Mouse (Mus musculus) embryonic facial prominence, embryonic 15.5 days (tissue): ENCODE data around the gene Kcna2. TPM values are rescaled to one million over a fixed set of nuclear protein-coding genes. Genes with fewer than 3 reads are reported as not detected.

Experiments
- ATAC-seq: fragments of 200-750 bp; cut with Nextera tagmentation; 2 replicates; pipeline ENCODE4 v1.8.0; 2017; ENCODE audit warnings: low read depth, moderate TSS enrichment; ENCODE audit not compliant: insufficient number of reproducible peaks, low FRiP score, low TSS enrichment
- H3K27ac ChIP-seq: fragments of 300-500 bp; sonication (generic); replicated peaks from 2 replicates; pipeline ENCODE4 v1.5.1; 2015; ENCODE audit warnings: mild to moderate bottlenecking, inconsistent platforms
- H3K27me3 ChIP-seq: fragments of 300-500 bp; sonication (generic); 2 replicates; pipeline ENCODE4 v1.6.1; 2015; ENCODE audit warnings: inconsistent platforms
- H3K36me3 ChIP-seq: fragments of 300-500 bp; sonication (generic); 2 replicates; pipeline ENCODE4 v1.6.1; 2015; ENCODE audit warnings: mild to moderate bottlenecking, inconsistent platforms
- H3K4me1 ChIP-seq: fragments of 300-500 bp; sonication (generic); 2 replicates; pipeline ENCODE4 v1.6.1; 2015; ENCODE audit warnings: inconsistent platforms
- H3K4me2 ChIP-seq: fragments of 300-500 bp; sonication (generic); replicated peaks from 2 replicates; pipeline ENCODE4 v1.6.1; 2015; ENCODE audit warnings: mild to moderate bottlenecking, inconsistent platforms
- H3K4me3 ChIP-seq: fragments of 300-500 bp; sonication (generic); replicated peaks from 2 replicates; pipeline ENCODE4 v1.5.1; 2015; ENCODE audit warnings: mild to moderate bottlenecking, inconsistent platforms
- H3K9ac ChIP-seq: fragments of 300-500 bp; sonication (generic); 2 replicates; pipeline ENCODE4 v1.6.1; 2015; ENCODE audit warnings: inconsistent platforms
- H3K9me3 ChIP-seq: fragments of 300-500 bp; sonication (generic); replicated peaks from 2 replicates; pipeline ENCODE4 v1.6.1; 2016; ENCODE audit warnings: inconsistent platforms
- WGBS: fragments of 180-500 bp; shearing (Covaris S2); methylation state at CpG from one replicate; pipeline ENCODE4 v1.1.7; 2015; 5-methylcytosine and 5-hydroxymethylcytosine counted together
- polyA plus RNA-seq: library from polyadenylated mRNA; unstranded; fragments of >200 nt; fragmentation: Nextera tagmentation; extraction: Ambion mirVana; gene quantifications from 2 replicates; pipeline ENCODE4 v1.2.1, GENCODE M21; 2015

The Kcna2 gene
- polyA plus RNA-seq, 1 experiment from 2014 or later, result 0.35 TPM

DNA sequence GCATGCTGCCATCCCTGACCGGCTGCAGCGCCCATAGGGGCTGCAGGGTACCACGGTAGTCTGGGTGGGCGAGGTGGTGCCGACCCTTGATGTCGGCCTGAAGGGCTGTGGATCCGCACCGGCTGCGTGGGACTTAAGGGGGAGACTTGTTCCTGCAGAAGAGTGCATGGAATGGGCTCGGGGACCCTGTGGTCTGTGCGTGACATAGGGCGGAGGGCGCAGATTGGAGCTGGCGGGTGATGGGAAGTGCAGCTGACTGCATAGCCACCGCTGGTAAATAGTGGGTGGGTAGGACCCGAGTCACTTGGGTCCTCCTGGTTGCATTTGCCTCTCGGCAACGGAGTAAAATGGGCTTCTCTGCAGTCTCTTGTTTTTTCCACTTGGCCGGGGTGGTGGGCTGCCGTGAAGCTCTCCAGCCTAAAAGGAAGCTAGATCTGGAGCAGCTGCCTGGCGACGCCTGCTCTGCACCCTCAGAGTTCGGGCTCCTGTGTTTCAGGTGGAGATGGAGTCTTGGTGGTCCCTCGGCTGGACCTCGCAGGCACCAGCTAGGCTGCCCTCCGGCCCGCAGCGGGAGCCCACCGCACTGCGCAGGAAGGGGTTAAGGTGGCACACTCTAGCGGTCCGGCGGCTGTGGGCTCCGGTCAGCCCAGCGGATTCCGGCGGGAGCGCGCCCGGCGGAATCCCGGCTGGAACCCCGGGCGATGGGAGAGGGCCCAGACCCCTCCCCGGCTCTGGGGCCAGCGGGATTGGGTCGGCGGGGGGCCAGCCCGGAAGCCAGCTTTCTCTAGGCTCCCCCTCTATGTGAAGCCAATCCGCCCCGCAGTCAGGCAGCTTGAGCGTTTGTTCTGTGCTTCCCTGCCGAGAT is 1.1 kb downstream of the Kcna2 start:
- ATAC-seq, result 0 out of 2 replicates have a peak, but pooled peaks have one; percentile 48
- peaks cover 17% of the 10 kb centered on the region for H3K4me1 ChIP-seq

DNA sequence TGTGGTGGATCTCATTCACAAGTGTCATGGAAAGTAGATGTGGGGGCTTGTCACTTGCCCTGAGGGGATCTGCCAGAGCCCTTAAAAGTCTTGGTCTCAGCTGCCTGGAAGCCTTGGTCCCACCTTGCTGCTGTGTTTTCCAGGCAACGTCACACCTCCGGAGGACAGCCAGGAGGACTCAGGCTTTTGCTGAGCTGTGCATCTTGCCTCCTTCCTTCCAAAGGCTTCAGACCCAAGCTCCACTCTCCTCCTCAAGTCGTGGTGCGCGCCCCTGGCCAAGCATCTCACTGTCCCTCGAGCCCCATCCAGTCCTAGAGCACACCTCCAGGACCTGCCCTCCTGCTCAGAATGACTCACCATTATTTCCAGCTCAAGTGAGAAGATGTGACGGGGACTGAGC is 2.1 kb downstream of the Kcna2 start:
- Histone ChIP-seq H3K9ac (no peak overlapping the region), H3K4me1 (peaks cover 17% of the 10 kb centered on the region), H3K27me3 (peaks cover 59% of the 10 kb centered on the region), H3K36me3 (no peaks in the 10 kb centered on the region), H3K27ac (no peak overlapping the region), H3K9me3 (no peaks in the 10 kb centered on the region), H3K4me2 (peak overlapping the region; percentile 94; the same call in 1 of the 2 replicates), H3K4me3 (no peak overlapping the region)
- 68% methylated on average over 7 of the region's 7 CpGs for WGBS
- ATAC-seq, result no peak

More for the DNA sequence above, 1.1 kb downstream of the Kcna2 start:
- Histone ChIP-seq H3K4me2 (peak overlapping the region; percentile 94), H3K9ac (peak overlapping the region; percentile 26; the same call in 1 of the 2 replicates), H3K36me3 (no peaks in the 10 kb centered on the region), H3K27ac (no peak overlapping the region), H3K27me3 (peaks cover 59% of the 10 kb centered on the region), H3K4me3 (peak overlapping the region; percentile 49), H3K9me3 (no peaks in the 10 kb centered on the region)
- WGBS, result under 1% methylated on average over 53 of the region's 53 CpGs

DNA sequence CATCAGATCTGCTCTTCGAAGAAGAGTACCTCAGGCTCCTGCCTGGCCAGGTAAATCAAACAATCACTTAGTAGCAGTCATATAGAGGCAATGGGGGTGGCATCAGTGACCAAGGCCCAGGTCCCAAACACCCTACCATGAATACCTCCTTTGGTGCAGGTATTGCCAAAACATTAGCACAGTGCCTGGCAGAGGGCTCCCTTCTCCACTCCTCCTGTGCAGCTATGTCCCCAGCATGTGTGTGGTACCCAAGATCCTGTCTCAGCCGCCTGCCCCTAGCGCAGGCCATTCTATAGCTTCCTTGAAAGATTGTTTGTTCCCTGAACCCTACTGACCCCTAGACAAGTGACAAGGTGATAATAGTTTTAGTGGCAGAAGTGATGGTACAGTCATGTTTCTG is 2.5 kb downstream of the Kcna2 start:
- Histone ChIP-seq H3K36me3 (no peaks in the 10 kb centered on the region), H3K27ac (no peak overlapping the region), H3K4me1 (peaks cover 17% of the 10 kb centered on the region), H3K4me3 (no peak overlapping the region), H3K9ac (no peak overlapping the region), H3K27me3 (peaks cover 59% of the 10 kb centered on the region), H3K9me3 (no peaks in the 10 kb centered on the region), H3K4me2 (no peak overlapping the region)
- no peak for ATAC-seq
- 81% methylated on average over 3 of the region's 3 CpGs for WGBS

DNA sequence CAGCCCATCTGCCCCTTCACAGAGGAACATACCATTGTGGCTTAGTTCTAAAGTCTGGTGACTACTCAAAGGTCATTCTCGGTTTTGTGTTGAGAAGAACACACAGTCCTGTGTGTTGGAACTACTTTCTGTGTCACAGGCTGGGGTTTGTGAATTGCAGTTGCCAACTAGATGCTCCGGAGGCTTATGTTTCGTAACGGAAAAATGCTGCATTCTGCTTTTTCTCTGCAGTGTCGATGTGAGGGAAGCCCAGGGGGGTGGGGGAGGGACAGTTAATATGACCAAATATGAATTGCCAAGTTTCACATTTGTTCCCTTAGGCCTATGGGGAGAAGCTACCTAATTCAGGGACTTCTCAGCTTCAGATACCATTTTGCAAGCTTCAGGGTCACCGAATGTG is 5.0 kb downstream of the Kcna2 start:
- H3K9ac ChIP-seq, result no peak overlapping the region
- H3K27me3 ChIP-seq, result peaks cover 34% of the 10 kb centered on the region
- H3K27ac ChIP-seq, result no peak overlapping the region
- 65% methylated on average over 6 of the region's 6 CpGs for WGBS
- no peak overlapping the region for H3K4me2 ChIP-seq
- no peak overlapping the region for H3K4me3 ChIP-seq
- H3K4me1 ChIP-seq, result peaks cover 12% of the 10 kb centered on the region
- no peaks in the 10 kb centered on the region for H3K9me3 ChIP-seq
- H3K36me3 ChIP-seq, result no peaks in the 10 kb centered on the region
- no peak for ATAC-seq

DNA sequence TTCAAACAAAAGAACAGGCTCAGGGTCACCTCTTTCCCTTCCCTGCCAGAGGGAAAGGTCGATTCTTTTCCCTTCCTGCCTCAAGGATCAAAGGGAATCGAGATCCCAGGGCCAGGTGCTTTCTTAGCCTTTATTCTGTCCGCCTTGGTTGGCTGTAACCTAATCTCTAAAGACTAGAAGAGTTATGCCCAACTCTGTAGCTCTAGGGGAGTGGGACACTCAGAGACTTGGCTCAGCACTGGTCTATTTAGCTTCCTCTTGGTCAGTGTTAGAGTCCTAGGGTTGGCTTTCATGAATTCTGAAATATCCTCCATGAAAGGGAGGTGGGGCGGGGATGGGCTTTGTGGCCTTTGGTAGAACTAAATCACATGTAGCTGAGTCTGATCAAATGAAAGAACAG is 11.6 kb downstream of the Kcna2 start:
- Histone ChIP-seq H3K9me3 (no peaks in the 10 kb centered on the region), H3K4me2 (no peak overlapping the region), H3K9ac (no peak overlapping the region), H3K4me1 (no peaks in the 10 kb centered on the region), H3K27me3 (no peaks in the 10 kb centered on the region), H3K4me3 (no peak overlapping the region), H3K36me3 (no peaks in the 10 kb centered on the region), H3K27ac (no peak overlapping the region)
- WGBS, result 32% methylated on average over 4 of the region's 4 CpGs
- no peak for ATAC-seq

DNA sequence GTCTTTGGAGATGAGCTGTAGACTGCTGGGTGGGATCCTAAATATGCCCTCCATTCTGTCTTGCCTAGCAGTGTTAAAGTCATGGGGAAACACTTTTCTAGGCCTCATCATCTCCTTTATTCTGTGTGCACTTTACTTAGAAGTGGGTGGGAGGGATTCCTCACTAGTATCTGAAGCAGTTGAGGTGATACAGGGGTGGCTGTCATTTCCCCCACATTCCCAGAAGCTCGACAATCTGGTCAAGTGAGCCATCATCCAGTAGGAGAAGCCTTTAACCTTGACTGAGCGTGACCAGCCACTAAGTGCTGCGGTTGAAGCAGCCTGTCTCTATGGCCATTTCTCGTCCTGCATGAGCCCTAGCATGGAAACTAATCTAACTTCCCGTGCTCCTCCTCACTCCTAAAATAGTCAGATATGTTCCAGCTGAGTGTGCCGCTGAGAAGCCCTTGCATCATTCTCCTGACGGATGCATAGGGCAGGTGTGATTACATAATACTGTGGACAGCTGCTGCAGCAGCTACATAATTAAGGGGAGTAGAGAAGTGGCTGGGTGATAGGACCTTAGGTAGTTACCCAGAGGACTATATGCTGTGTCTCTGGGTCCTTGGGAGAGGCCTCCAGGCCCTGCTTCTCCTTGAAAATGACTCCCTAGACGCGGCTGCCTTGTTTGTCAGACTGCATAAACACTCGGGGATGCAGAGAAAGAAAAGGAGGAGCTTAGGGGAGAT is 12.2 kb downstream of the Kcna2 start:
- H3K27me3 ChIP-seq, result no peaks in the 10 kb centered on the region
- WGBS, result 68% methylated on average over 10 of the region's 10 CpGs
- H3K9me3 ChIP-seq, result no peaks in the 10 kb centered on the region
- H3K4me1 ChIP-seq, result no peaks in the 10 kb centered on the region
- no peak overlapping the region for H3K4me3 ChIP-seq
- H3K36me3 ChIP-seq, result no peaks in the 10 kb centered on the region
- peak; percentile 59 for ATAC-seq
- H3K27ac ChIP-seq, result no peak overlapping the region
- H3K9ac ChIP-seq, result no peak overlapping the region
- H3K4me2 ChIP-seq, result no peak overlapping the region

DNA sequence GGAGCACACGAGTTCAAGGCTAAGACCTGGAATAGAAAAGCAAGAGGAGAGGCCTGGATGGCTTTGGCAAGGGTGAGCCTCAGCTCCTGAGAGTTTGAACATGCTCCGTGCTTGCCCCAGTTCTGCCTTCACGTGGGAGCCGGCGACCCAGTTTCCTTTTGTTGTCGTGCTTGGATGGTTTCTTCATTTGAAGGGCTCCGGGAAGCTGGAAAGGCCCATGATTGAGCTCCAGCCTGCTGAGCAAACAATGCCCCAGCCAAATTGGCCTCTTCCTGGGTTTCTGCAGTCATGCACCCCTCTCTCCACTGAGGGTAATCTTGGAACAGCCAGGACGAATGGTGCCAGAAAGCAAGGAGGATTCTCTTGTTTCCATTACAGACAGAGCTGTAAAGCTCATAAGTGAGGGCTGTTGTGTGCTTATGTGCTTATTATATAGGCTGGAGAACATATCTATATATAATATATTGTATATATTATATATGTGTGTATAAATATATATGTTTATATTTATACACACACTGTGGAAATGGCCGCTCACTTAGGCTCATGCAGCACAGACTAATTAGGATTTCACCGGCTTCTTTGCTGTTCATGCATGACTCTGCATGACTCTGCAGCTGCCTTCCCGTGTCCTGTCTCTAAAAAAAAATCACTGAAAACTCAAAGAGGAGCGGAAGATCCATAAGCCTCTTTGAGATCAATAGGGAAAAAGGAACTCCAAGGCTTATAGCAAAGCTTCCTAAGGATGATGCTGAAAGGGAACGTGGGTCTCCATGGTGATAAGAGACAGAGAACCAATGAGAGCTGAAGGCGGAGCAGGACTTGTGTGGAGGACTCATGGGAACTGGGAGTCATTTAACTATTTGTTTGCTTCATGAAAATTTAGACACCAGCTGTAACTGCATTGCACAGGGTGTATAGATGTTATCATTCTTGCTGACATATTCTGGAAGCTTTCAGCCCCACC is 13.1 kb downstream of the Kcna2 start:
- no peak for ATAC-seq
- 56% methylated on average over 14 of the region's 14 CpGs for WGBS

DNA sequence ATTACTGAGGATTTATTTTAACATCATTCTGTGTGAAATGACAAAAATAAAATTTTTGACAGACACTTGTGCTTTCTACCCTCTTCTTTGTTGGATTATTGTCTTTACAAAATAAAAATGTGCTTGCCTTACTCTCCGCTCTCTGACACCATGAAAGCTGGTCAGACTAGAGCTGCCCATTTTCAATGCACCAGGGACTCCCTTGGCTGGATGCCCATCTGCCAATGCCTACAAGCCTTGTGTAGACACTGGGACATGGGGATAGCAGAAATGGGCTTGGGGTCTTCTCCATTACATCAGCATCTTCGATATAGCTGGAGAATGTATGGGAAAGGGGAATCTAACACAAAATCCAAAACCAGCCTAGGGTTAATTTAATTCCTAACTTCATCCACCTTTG is 14.0 kb downstream of the Kcna2 start:
- no peak for ATAC-seq

More for the DNA sequence above, 13.1 kb downstream of the Kcna2 start:
- Histone ChIP-seq H3K27me3 (no peaks in the 10 kb centered on the region), H3K27ac (no peak overlapping the region), H3K4me1 (no peaks in the 10 kb centered on the region), H3K9me3 (no peaks in the 10 kb centered on the region), H3K36me3 (no peaks in the 10 kb centered on the region), H3K4me3 (no peak overlapping the region), H3K9ac (no peak overlapping the region), H3K4me2 (no peak overlapping the region)

DNA sequence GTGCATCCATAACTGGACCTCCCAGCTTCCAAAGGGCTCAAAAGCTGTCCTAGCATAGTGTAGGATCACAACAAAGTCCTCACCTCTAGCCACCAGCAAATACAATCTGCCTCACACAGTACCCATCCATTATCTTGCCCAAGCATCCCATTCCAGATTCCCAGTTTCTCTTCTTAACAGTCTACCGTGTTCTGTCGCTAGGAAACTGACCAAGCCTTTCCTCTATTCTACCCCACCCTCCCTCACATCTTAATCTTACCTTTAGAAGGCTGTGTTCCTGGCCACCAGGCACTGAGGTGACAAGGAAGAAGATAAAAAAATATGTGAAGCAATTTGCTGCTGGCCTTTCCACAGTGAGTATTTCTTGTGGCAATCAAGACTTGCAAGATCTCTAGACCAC is 14.8 kb downstream of the Kcna2 start:
- Histone ChIP-seq H3K4me3 (no peak overlapping the region), H3K4me1 (no peaks in the 10 kb centered on the region), H3K27ac (no peak overlapping the region), H3K9me3 (no peaks in the 10 kb centered on the region), H3K9ac (no peak overlapping the region), H3K36me3 (no peaks in the 10 kb centered on the region), H3K27me3 (no peaks in the 10 kb centered on the region), H3K4me2 (no peak overlapping the region)
- 79% methylated on average over 2 of the region's 2 CpGs for WGBS
- no peak for ATAC-seq

More for the DNA sequence above, 14.0 kb downstream of the Kcna2 start:
- H3K4me1 ChIP-seq, result no peaks in the 10 kb centered on the region
- H3K27me3 ChIP-seq, result no peaks in the 10 kb centered on the region
- no peak overlapping the region for H3K27ac ChIP-seq
- 86% methylated on average over 2 of the region's 2 CpGs for WGBS
- no peaks in the 10 kb centered on the region for H3K36me3 ChIP-seq
- no peaks in the 10 kb centered on the region for H3K9me3 ChIP-seq
- no peak overlapping the region for H3K9ac ChIP-seq
- H3K4me3 ChIP-seq, result no peak overlapping the region
- no peak overlapping the region for H3K4me2 ChIP-seq

DNA sequence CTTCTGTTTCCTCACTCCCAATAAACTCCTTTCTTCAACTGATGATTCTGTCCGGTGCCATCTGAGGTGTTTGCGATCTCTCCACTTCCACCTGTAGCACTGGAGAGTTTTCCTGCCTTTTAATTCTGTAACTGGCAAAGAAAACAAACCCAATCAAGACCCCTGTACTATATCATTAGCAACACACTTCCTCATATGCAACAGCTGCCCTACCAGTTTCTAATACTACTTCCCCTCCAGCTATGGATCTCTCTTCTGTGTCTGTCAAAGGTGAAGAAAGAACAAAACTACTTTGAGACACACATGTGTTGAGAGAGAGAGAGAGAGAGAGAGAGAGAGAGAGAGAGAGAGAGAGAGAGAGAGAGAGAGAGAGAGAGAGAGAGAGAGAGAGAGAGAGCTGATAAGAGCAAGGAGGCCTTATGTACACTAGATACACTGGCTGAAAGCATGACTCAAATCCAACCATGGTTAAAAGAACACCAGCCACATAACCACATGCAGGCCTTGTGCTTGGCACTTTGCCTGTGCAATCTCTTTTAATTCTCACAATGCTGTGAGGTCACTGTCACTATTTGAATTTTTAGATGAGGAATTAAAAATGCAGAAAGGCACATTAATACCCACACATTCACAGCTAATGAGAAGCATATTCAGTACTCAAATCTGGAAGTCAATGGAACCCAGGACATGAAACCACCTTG is 19.1 kb downstream of the Kcna2 start:
- H3K36me3 ChIP-seq, result no peaks in the 10 kb centered on the region
- no peak overlapping the region for H3K9ac ChIP-seq
- no peaks in the 10 kb centered on the region for H3K9me3 ChIP-seq
- H3K4me1 ChIP-seq, result no peaks in the 10 kb centered on the region
- no peak for ATAC-seq
- WGBS, result 93% methylated on average over 2 of the region's 2 CpGs
- no peak overlapping the region for H3K27ac ChIP-seq
- H3K4me2 ChIP-seq, result no peak overlapping the region
- H3K27me3 ChIP-seq, result no peaks in the 10 kb centered on the region
- no peak overlapping the region for H3K4me3 ChIP-seq
